Mouse (Mus musculus) CH12.LX (cell line): ENCODE data around the gene Stau1. TPM values are rescaled to one million over a fixed set of nuclear protein-coding genes. Genes with fewer than 3 reads are reported as not detected.

ENCODE experiments used
- DNase-seq: peaks from one replicate; pipeline ENCODE4 v3.0.0-alpha.2; 2013; ENCODE audit errors: extremely low read depth
- H3K27ac ChIP-seq: 2 replicates; pipeline ENCODE4 v1.5.1; 2012; ENCODE audit warnings: low read depth, mild to moderate bottlenecking, control low read depth, moderate library complexity; ENCODE audit not compliant: insufficient read depth
- H3K27me3 ChIP-seq: replicated peaks from 2 replicates; pipeline ENCODE3; 2012; ENCODE audit warnings: inconsistent platforms
- H3K36me3 ChIP-seq, 2 experiments: replicated peaks in 1 of 2; 2 replicates each; pipeline versions ENCODE3 to v1.6.1; 2012; ENCODE audit warnings: inconsistent platforms in 1 of 2, low read length in 1 of 2, mild to moderate bottlenecking in 1 of 2, mixed read lengths in 1 of 2, moderate library complexity in 1 of 2; ENCODE audit not compliant: control insufficient read depth in 1 of 2, insufficient read depth in 1 of 2
- H3K4me1 ChIP-seq, 2 experiments: 2 replicates each; pipeline ENCODE4 v1.6.1; 2012; ENCODE audit warnings: inconsistent platforms in 1 of 2, moderate library complexity in 1 of 2; ENCODE audit not compliant: insufficient read depth in 2 of 2, control insufficient read depth in 1 of 2
- H3K4me2 ChIP-seq: 2 replicates; pipeline ENCODE4 v1.6.1; 2012; ENCODE audit warnings: low read depth, mild to moderate bottlenecking, control low read depth; ENCODE audit not compliant: poor library complexity, insufficient read depth, severe bottlenecking
- H3K4me3 ChIP-seq, 3 experiments: fragments of 150-350 bp in 1 of 3; sonication (generic) in 1 of 3; replicated peaks in 1 of 3; 2 replicates each; pipeline versions ENCODE3 to v1.5.1; 2011 to 2012; ENCODE audit warnings: low read depth in 2 of 3, low read length in 2 of 3, mild to moderate bottlenecking in 2 of 3, moderate library complexity in 2 of 3, control low read depth in 1 of 3, improper control_type of control experiment in 1 of 3, inconsistent platforms in 1 of 3, mixed read lengths in 1 of 3; ENCODE audit not compliant: poor library complexity in 1 of 3
- H3K79me2 ChIP-seq: replicated peaks from 2 replicates; pipeline ENCODE4 v1.6.1; 2012; ENCODE audit warnings: mild to moderate bottlenecking, moderate library complexity; ENCODE audit not compliant: control insufficient read depth, poor library complexity, insufficient read depth, severe bottlenecking; ENCODE audit errors: extremely low read depth
- H3K9ac ChIP-seq: 2 replicates; pipeline ENCODE4 v1.6.1; 2012; ENCODE audit warnings: low read depth, mild to moderate bottlenecking, control low read depth, moderate library complexity; ENCODE audit not compliant: insufficient read depth
- H3K9me3 ChIP-seq: replicated peaks from 2 replicates; pipeline ENCODE3; 2012; ENCODE audit warnings: low read length, inconsistent platforms, mixed read lengths
- BHLHE40 ChIP-seq: IDR thresholded peaks from 2 replicates; pipeline ENCODE4 v1.6.1; 2011; ENCODE audit warnings: mild to moderate bottlenecking, low read depth, low read length, improper control_type of control experiment
- CHD1 ChIP-seq: IDR thresholded peaks from 2 replicates; pipeline ENCODE4 v1.6.1; 2012; ENCODE audit warnings: low read depth, low read length, improper control_type of control experiment, inconsistent platforms
- CHD2 ChIP-seq: IDR thresholded peaks from 2 replicates; pipeline ENCODE4 v1.6.1; 2011; ENCODE audit warnings: low read length, improper control_type of control experiment
- E2F4 ChIP-seq: IDR thresholded peaks from 2 replicates; pipeline ENCODE4 v1.6.1; 2011; ENCODE audit warnings: low read depth, low read length, improper control_type of control experiment; ENCODE audit not compliant: insufficient replicate concordance
- EP300 ChIP-seq: IDR thresholded peaks from 2 replicates; pipeline ENCODE4 v1.6.1; 2011; ENCODE audit warnings: low read length, improper control_type of control experiment
- GABPA ChIP-seq: IDR thresholded peaks from 2 replicates; pipeline ENCODE4 v1.6.1; 2012; ENCODE audit warnings: low read depth, low read length, improper control_type of control experiment, inconsistent platforms; ENCODE audit not compliant: insufficient replicate concordance
- HCFC1 ChIP-seq: IDR thresholded peaks from 2 replicates; pipeline ENCODE4 v1.6.1; 2012; ENCODE audit warnings: low read depth, mild to moderate bottlenecking, inconsistent platforms, low read length, improper control_type of control experiment
- JUN ChIP-seq: IDR thresholded peaks from 2 replicates; pipeline ENCODE4 v1.6.1; 2011; ENCODE audit warnings: low read depth, mild to moderate bottlenecking, low read length, improper control_type of control experiment, moderate library complexity; ENCODE audit not compliant: insufficient read depth
- JUND ChIP-seq: conservative IDR thresholded peaks from 2 replicates; pipeline ENCODE4 v1.6.1; 2011; ENCODE audit warnings: low read depth, low read length, improper control_type of control experiment
- MAFK ChIP-seq: IDR thresholded peaks from 2 replicates; pipeline ENCODE4 v1.6.1; 2011; ENCODE audit warnings: low read length, improper control_type of control experiment; ENCODE audit not compliant: insufficient replicate concordance
- MAX ChIP-seq: IDR thresholded peaks from 2 replicates; pipeline ENCODE4 v1.6.1; 2011; ENCODE audit warnings: low read length, improper control_type of control experiment
- MAZ ChIP-seq: IDR thresholded peaks from 2 replicates; pipeline ENCODE4 v1.6.1; 2012; ENCODE audit warnings: low read depth, mild to moderate bottlenecking, inconsistent platforms, low read length, improper control_type of control experiment, moderate library complexity
- MEF2A ChIP-seq: IDR thresholded peaks from 2 replicates; pipeline ENCODE4 v1.6.1; 2014; ENCODE audit warnings: low read depth, mild to moderate bottlenecking, inconsistent platforms, low read length, improper control_type of control experiment, borderline replicate concordance
- MXI1 ChIP-seq: IDR thresholded peaks from 2 replicates; pipeline ENCODE4 v1.6.1; 2011; ENCODE audit warnings: mild to moderate bottlenecking, low read depth, low read length, improper control_type of control experiment
- MYC ChIP-seq: IDR thresholded peaks from 2 replicates; pipeline ENCODE4 v1.6.1; 2011; ENCODE audit warnings: low read depth, mild to moderate bottlenecking, improper control_type of control experiment, low read length
- NRF1 ChIP-seq: IDR thresholded peaks from 2 replicates; pipeline ENCODE4 v1.6.1; 2014; ENCODE audit warnings: low read depth, mild to moderate bottlenecking, inconsistent platforms, low read length, improper control_type of control experiment, moderate library complexity
- PAX5 ChIP-seq: IDR thresholded peaks from 2 replicates; pipeline ENCODE4 v1.6.1; 2012; ENCODE audit warnings: low read length, inconsistent platforms, mixed read lengths
- POLR2A ChIP-seq: IDR thresholded peaks from 2 replicates; pipeline ENCODE4 v1.6.1; 2011; ENCODE audit warnings: low read depth, mild to moderate bottlenecking, improper control_type of control experiment, low read length
- POLR2AphosphoS2 ChIP-seq: IDR thresholded peaks from 2 replicates; pipeline ENCODE4 v1.6.1; 2011; ENCODE audit warnings: low read depth, low read length, improper control_type of control experiment
- RAD21 ChIP-seq: IDR thresholded peaks from 2 replicates; pipeline ENCODE4 v1.6.1; 2011; ENCODE audit warnings: low read depth, mild to moderate bottlenecking, low read length, improper control_type of control experiment, moderate library complexity
- RCOR1 ChIP-seq: conservative IDR thresholded peaks from 2 replicates; pipeline ENCODE4 v1.6.1; 2012; ENCODE audit warnings: low read depth, mild to moderate bottlenecking, inconsistent platforms, low read length, improper control_type of control experiment
- SIN3A ChIP-seq: IDR thresholded peaks from 2 replicates; pipeline ENCODE4 v1.6.1; 2012; ENCODE audit warnings: low read length, improper control_type of control experiment, inconsistent platforms
- SMC3 ChIP-seq: IDR thresholded peaks from 2 replicates; pipeline ENCODE4 v1.6.1; 2011; ENCODE audit warnings: low read depth, low read length, improper control_type of control experiment
- TBP ChIP-seq: conservative IDR thresholded peaks from 2 replicates; pipeline ENCODE4 v1.6.1; 2011; ENCODE audit warnings: low read depth, low read length, improper control_type of control experiment
- TCF12 ChIP-seq: IDR thresholded peaks from 2 replicates; pipeline ENCODE4 v1.6.1; 2014; ENCODE audit warnings: low read depth, mild to moderate bottlenecking, inconsistent platforms, low read length, improper control_type of control experiment
- USF1 ChIP-seq: IDR thresholded peaks from 2 replicates; pipeline ENCODE4 v1.6.1; 2014; ENCODE audit warnings: low read depth, mild to moderate bottlenecking, inconsistent platforms, low read length, improper control_type of control experiment
- USF2 ChIP-seq: conservative IDR thresholded peaks from 2 replicates; pipeline ENCODE4 v1.6.1; 2011; ENCODE audit warnings: low read depth, low read length, improper control_type of control experiment
- ZC3H11A ChIP-seq: IDR thresholded peaks from 2 replicates; pipeline ENCODE4 v1.6.1; 2012; ENCODE audit warnings: low read depth, mild to moderate bottlenecking, inconsistent platforms, low read length, improper control_type of control experiment
- ZMIZ1 ChIP-seq: IDR thresholded peaks from 2 replicates; pipeline ENCODE4 v1.6.1; 2012; ENCODE audit warnings: low read depth, mild to moderate bottlenecking, inconsistent platforms, low read length, improper control_type of control experiment
- ZNF384 ChIP-seq: IDR thresholded peaks from 2 replicates; pipeline ENCODE4 v1.6.1; 2012; ENCODE audit warnings: low read depth, low read length, improper control_type of control experiment, inconsistent platforms
- dilution Hi-C: fragments of 300-500 bp; cut with MboI; formaldehyde crosslinking; loops from 2 replicates; pipeline ENCODE4 v1.14.3; 2020; ENCODE audit warnings: low sequenced_read_pairs; ENCODE audit not compliant: extremely low pct_unique_long_range_greater_than_20kb, extremely low pct_ligation_motif_present
- in situ Hi-C: fragments of 300-500 bp; cut with MboI; formaldehyde crosslinking; loops from 3 replicates; pipeline ENCODE4 v1.14.3; 2019; ENCODE audit warnings: low sequenced_read_pairs, low pct_ligation_motif_present, low pct_unique_long_range_greater_than_20kb, mixed read lengths
- polyA plus RNA-seq: library from polyadenylated mRNA; unstranded; fragments of >175 nt; gene quantifications from 2 replicates; pipeline ENCODE4 v1.2.1, GENCODE M21; 2012; ENCODE audit warnings: low read depth; ENCODE audit not compliant: insufficient read length
- total RNA-seq, 2 experiments: library from RNA; depleted of rRNA; stranded (reverse); fragments of 300-350 nt in 1 of 2; fragments of >200 nt in 1 of 2; gene quantifications; 2 replicates each; pipeline ENCODE4 v1.2.3; 2012 to 2014

The Stau1 gene
- total and polyA plus RNA-seq, 3 experiments: 8.0 to 36.2 (median 10.3) TPM

DNA sequence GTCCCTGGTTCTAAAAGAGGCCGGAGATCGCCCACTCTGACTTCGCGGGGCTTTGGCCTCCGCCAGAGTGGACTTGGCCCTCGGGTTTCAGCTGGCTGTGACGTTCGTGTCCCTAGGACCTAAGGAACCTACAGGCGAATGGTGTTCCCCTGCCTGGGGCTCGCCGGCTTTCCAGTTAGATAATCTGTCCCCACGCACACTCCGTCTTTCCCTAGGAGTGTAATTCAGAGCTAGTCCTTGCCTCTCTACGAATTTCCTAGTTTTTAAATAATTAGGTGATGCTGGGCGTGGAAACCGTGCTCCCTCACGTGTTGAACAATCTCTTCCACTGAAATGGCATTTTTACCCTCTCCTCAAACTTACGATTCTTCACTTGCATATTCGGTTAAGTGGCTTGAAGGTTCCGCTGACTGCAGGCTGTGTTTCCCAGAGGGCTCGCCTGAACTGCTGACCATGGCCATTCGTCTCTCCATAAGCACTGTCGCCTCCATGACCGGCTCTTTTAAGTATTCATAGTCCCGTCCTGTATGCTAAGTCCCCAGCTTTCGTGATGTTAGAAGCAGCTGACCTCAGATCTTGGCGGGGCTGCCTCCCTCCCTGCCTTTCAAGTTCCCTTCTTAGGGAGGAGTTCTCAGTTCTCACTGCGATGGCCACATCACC, 89.4 kb downstream of the Stau1 start:
- Histone ChIP-seq H3K36me3 (peaks cover 5 to 26% of the 10 kb centered on the region in 2 experiments), H3K27ac (peak overlapping the region; percentile 14; the same call in 1 of the 2 replicates), H3K4me2 (peak overlapping the region; percentile 85), H3K9ac (peak overlapping the region; percentile 74), H3K79me2 (peaks cover 52% of the 10 kb centered on the region), H3K27me3 (no peaks in the 10 kb centered on the region), H3K9me3 (peaks cover 2% of the 10 kb centered on the region), H3K4me3 (peak overlapping the region; percentile 85 to 99 (median 97)), H3K4me1 (peaks cover 3 to 30% of the 10 kb centered on the region in 2 experiments; a peak in 3 of 4 replicates)
- TF ChIP-seq SIN3A: no peak; the same call in 1 of the 2 replicates
- peak; percentile 42; the same call in 1 of the 2 replicates for TF ChIP-seq MYC
- peak; percentile 34 for DNase-seq
- in situ Hi-C loops (no loop called here), dilution Hi-C loops (no loop called here)

DNA sequence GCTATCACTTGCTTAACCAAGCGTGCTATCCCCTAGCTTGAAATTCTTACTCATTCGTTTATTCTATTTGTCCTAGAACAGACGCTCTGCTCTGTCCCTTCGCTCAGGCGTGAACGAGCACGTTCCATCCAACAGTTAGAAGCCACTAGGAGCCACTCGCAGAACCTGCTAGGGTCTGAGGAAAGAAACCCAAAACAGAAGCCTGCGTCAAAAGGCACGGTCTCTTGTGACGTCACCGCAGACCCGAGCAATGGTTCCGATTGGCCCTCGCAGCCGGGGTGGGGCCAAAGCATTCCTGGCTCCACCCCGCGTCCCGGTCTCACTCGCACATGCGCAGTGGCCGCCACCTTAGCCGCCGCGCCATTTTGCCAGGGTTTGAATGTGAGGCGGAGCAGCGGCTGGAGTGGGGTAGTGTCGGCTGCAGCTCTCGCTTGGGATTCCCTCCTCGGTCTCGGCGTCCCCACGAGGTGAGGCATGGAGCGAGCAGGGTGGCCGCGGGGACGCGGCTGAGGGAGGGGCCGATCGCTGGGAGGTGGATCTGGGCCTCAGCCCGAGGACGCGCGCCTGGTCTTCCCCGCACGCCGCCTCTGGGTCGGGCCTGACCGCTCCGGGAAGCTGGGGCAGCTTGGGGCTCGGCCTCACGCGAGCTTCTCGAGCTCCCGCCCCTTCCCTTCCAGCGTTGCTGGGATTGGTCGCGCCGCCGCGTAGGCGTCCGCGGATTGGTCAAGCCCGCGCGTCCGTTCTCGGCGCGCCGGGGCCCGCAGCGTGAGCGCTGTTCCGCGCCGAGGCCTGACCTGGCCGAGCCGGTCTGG, 90.2 kb downstream of the Stau1 start, which contains the start of gene Cse1l:
TSS of gene Cse1l (plus strand) at position 330 of the 812 bp plus-strand sequence.
- dilution Hi-C loops (no loop called here), in situ Hi-C loops (no loop called here)
- Histone ChIP-seq H3K9ac (peak within 1 kb of the TSS; percentile 83), H3K79me2 (peaks cover 45% of the 10 kb centered on the region), H3K4me1 (peaks cover 3 to 28% of the 10 kb centered on the region in 2 experiments; a peak in 3 of 4 replicates), H3K36me3 (peaks cover 5 to 18% of the 10 kb centered on the region in 2 experiments), H3K4me3 (peak within 1 kb of the TSS; percentile 85 to 99 (median 97)), H3K4me2 (peak within 1 kb of the TSS; percentile 85), H3K9me3 (peaks cover 5% of the 10 kb centered on the region), H3K27me3 (no peaks in the 10 kb centered on the region), H3K27ac (peak within 1 kb of the TSS; percentile 91)
- DNase-seq: peak; percentile 98
- peak; percentile 85 for TF ChIP-seq BHLHE40
- peak; percentile 32; the same call in 1 of the 2 replicates for TF ChIP-seq JUN
- no peak for TF ChIP-seq USF1
- no peak for TF ChIP-seq RAD21
- peak; percentile 86 for TF ChIP-seq TBP
- no peak for TF ChIP-seq ZC3H11A
- TF ChIP-seq CHD2: peak; percentile 76
- 0 out of 2 replicates have a peak, but pooled peaks have one; percentile 52 for TF ChIP-seq MAZ
- TF ChIP-seq ZMIZ1: peak; percentile 91
- TF ChIP-seq TCF12: peak; percentile 83
- TF ChIP-seq GABPA: peak; percentile 67
- TF ChIP-seq PAX5: no peak
- peak; percentile 87; the same call in 1 of the 2 replicates for TF ChIP-seq POLR2AphosphoS2
- TF ChIP-seq E2F4: no peak
- TF ChIP-seq ZNF384: no peak
- peak; percentile 70 for TF ChIP-seq MAX
- TF ChIP-seq MAFK: no peak
- no peak for TF ChIP-seq CHD1
- no peak; the same call in 1 of the 2 replicates for TF ChIP-seq JUND
- peak; percentile 89 for TF ChIP-seq MEF2A
- TF ChIP-seq NRF1: peak; percentile 99
- no peak; the same call in 1 of the 2 replicates for TF ChIP-seq RCOR1
- peak; percentile 84 for TF ChIP-seq MXI1
- TF ChIP-seq EP300: no peak
- no peak for TF ChIP-seq SMC3
- peak; percentile 55 for TF ChIP-seq HCFC1
- no peak for TF ChIP-seq USF2
- TF ChIP-seq POLR2A: peak; percentile 97
